Mouse (Mus musculus) gastrocnemius, postnatal 10 days (tissue): ENCODE measurements around the gene H2-DMa. TPM values are rescaled to one million over a fixed set of nuclear protein-coding genes. Genes with fewer than 3 reads are reported as not detected.
"Not testable (repeated sequence)": the region's sequence is repeated elsewhere in the genome, so short reads cannot be mapped to it uniquely, and the experiment has no call there.

Experiments used
- DNase-seq: peaks from one replicate; pipeline ENCODE4 v3.0.0; 2021; ENCODE audit warnings: mixed read lengths
- total RNA-seq, 2 experiments: library from RNA; stranded (reverse); gene quantifications; 2 replicates each; pipeline ENCODE4 v1.2.3; 2021

H2-DMa gene
- total RNA-seq, 2 experiments from 2014 or later = 4.6 to 6.1 TPM

GRCm38 (mm10) chr17:34126826-34127420, 7.6 kb downstream of the H2-DMa start:
- no peak for DNase-seq

- DNase-seq = no peak
Measured at GRCm38 (mm10) chr17:34127475-34127874, 8.1 kb downstream of the H2-DMa start.

DNA sequence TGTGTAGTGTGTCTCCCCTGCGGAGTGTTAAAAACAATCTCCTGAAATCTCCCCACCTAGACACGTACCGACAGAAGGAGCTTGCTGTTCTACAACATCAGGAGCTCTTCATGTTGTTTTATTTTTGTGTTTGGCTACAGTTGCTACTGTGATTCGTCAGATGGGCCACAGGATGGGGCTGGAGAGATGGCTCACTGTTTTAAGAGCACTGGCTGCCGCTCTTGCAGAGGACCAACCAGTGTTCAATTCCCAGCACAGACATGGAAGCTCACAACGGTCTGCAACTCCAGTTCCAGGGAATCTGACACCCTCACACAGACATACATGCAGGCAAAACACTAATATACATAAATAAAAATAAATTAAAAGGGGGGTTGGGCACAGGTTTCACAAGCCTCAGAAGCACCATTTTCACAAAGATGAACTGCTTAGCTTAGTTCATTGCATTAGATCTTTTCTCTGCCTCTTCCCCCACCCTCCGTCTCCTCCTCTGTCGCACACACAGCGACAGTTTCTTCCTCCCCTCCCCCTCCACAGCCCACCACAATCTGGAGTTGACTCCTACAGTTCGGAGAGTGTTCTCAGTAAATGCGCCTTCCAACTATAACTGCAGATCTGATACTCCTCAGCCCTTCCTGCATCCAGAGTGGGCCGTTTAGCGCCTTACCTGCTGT, 9.1 kb downstream of the H2-DMa start:
- no peak for DNase-seq

DNA sequence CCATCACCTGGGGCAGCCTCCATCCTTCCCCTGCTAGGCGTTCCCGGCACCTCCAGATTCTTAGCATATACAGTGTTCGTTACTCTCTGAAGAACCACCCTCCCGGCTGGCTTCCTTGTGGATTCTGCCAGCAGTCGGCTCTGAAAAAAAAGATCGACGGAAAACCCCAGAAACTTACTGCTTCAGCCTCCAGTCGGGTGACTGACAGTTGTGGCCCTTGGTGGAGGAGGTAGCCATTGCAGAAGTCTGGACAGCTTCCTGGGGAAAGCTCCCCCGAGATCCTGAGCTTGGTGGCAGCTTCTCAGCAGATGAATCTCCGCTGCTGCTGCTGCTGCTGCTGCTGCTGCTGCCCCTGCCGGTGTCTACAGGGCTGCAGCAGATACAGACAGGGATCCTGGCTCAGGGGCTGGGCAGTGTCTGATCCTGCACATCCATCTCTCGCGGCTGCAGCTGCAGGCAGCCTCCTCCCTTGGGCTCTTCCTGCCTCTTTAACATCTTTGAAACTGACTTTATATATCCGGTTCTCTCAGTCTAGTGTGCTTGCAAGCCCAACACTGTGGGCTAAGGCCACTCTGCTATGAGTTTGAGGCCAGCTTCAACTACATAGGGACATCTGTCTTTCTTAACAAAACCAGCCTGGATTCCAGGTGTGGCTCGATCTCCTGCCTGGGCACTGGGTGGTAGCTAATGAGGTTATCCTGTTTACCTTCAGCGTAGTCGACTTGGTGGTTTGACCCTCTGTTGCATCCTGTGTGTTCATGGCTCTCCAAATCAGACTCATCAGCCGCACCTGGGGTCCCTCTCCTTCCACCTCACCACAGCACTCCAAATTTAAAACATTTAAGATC, 9.8 kb downstream of the H2-DMa start:
- no peak for DNase-seq

DNA sequence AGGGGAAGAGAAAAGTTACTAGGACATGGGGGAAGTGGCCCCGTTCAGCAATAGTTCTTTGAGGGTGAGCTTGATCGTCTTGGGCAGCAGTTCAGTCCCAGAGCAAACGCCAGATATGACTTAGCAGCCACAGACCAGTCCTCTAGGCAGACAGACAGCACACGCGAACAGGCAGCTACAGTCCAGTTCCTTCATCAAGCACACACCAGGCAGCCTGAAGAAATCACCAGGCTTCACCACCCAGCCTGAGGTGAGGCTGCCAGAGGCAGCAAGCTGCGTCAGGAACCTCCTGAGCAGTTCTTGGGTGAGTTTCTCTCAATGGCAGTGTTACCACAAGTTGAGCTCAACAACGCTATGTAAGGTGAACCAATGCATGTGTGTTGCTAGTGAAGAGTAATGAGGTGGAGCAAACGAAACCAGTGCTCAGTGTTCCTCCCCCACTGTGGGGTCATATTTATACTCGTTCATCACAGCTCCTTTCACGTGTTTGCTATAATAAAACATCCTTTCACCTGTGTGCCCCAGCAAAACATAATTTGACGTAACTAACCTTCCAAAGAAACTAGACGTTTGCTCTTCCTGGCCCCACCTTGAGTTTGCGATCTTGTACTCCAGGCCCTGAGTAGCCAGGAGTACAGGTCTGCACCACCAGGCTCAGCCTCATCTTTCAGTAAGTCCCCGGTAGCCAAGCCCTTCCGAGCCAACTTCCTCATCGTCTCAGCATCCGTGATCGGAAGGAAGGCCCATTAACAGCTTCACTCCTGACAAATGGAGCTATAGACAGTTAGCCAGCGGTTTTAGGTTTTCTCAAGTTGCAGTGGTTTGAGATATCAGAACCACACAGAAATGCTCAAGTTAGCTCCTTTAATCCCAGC, 11.0 kb downstream of the H2-DMa start:
- DNase-seq = no peak

DNA sequence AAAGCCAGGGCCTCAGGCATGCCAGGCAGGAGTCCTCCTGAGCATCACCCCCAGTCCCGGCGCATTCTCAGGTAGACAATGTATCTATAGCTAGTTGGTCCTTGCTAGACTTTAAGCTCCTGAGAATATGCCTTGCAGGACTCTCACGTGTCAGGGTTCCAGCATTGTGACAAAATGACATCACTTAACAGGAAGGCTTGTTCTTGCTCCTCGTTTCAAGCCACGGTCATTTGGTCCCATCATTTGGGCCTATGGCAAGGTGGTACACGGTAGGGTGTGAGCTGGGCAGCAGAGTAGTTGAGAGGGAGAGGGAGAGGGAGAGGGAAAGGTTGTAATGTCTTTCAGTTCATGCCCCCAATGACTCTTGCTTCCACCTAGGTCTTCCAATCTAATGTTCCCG, 12.6 kb downstream of the H2-DMa start:
- no peak for DNase-seq

GRCm38 (mm10) chr17:34133289-34133688, 13.9 kb downstream of the H2-DMa start:
- no peak for DNase-seq

DNA sequence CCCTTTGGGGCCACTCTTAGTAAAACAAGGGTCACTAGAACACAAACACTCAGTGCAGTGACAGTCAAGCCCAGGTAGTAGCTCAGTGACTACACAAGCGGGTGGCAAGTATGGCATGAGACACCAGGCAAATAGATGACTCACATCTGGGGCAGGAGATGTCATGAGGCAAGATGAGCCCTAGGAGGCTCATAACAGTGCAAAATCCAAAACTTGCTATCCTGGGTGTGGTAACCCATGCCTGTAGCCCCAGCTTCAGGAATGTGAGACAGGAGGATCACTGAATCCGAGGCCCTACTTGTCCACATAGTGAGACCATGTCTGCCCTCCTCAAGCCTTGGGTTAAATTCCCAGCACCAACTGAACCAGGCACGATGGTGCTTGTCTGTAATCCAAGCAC, 15.1 kb downstream of the H2-DMa start:
- DNase-seq = no peak

GRCm38 (mm10) chr17:34135297-34136224, 16.2 kb downstream of the H2-DMa start:
- peak; percentile 100 for DNase-seq

DNA sequence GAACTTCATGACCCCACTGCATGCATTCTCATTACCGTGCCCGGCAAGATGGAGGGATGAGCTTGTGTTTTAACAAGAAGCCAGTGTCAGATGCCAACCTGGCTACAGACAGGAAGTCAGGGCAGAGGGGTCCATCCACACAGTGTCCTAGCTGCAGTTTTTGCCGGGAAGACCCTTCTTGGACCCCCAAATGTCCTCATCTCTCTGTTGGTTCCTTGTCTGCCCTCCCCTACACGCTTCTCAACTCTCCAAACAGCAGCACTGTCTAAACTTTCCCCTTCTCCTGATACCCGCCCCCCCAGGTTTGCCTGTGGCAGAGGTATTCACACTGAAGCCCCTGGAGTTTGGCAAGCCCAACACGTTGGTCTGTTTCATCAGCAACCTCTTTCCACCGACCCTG, 18.3 kb downstream of the H2-DMa start:
- no peak for DNase-seq

GRCm38 (mm10) chr17:34138655-34139054, 19.3 kb downstream of the H2-DMa start:
- no peak for DNase-seq

DNA sequence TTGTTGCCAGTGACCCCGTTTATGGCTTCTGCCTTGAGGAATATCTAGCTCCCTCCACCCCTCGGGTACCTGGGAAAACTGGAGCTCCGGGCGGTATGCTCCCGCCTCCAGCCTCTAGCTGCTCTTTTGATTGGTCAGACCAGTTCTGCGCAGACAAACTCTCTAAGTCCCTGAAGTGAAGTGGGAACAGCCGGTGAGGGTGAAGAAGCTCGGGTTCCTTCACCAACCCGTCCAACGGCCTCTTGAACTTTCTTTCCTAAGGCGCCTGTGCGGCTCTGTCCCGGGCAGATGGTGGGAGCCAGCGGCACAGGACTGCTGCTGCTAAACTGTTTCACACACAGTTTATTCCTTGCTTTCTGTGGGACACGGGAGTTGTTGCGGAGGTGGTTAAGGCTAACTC, 20.1 kb downstream of the H2-DMa start:
- no peak for DNase-seq

GRCm38 (mm10) chr17:34140240-34140639, 20.9 kb downstream of the H2-DMa start:
- no peak for DNase-seq

GRCm38 (mm10) chr17:34141448-34141847, 22.1 kb downstream of the H2-DMa start:
- DNase-seq = no peak

GRCm38 (mm10) chr17:34142456-34143010, 23.2 kb downstream of the H2-DMa start:
- no peak for DNase-seq

DNA sequence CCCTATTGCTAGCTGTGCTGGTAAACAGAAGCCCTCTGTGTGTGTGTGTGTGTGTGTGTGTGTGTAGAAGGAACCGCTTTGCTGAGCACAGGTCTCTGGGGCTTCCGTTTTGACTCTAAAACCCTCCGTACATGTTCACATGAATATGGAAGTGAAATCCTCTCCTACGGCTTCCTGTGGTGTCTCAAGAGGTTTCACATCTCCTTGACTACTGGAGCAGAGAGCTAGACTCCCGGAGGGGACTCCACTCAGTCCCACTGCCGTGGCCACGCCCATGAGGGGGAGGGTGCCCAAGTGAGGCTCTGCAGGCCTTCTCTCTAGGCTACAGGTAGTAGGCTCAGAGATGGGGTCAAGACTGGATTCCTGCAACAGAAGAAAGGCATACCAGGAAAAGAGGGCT, 23.7 kb downstream of the H2-DMa start, which contains the start of gene H2-DMb2:
Gene H2-DMb2, plus strand, starts transcription at position 275 of the 400 bp plus-strand sequence.
- peak; percentile 32 for DNase-seq

GRCm38 (mm10) chr17:34143461-34143860, 24.1 kb downstream of the H2-DMa start:
- DNase-seq = no peak

GRCm38 (mm10) chr17:34144221-34144620, 24.9 kb downstream of the H2-DMa start:
- not testable (repeated sequence) for DNase-seq

- DNase-seq = no peak
Measured at GRCm38 (mm10) chr17:34144960-34145371, 25.6 kb downstream of the H2-DMa start.

- DNase-seq = no peak
Measured at GRCm38 (mm10) chr17:34152923-34153322, 33.6 kb downstream of the H2-DMa start, which contains the start of gene H2-DMb1. TSS of gene H2-DMb1 (plus strand) at chr17:34153072.

- DNase-seq = no peak
Measured at GRCm38 (mm10) chr17:34155534-34155933, 36.2 kb downstream of the H2-DMa start.
